Mouse (Mus musculus) CH12.LX (cell line): ENCODE measurements at regions not wholly inside any gene's neighbourhood (a gene's known extent, or its start where the extent isn't known, plus 50 kb on each side); places are given as distances from the start of the nearest gene placed in this dataset.

ENCODE experiments used
- DNase-seq: peaks from one replicate; pipeline ENCODE4 v3.0.0-alpha.2; 2013; ENCODE audit errors: extremely low read depth
- H3K27ac ChIP-seq: 2 replicates; pipeline ENCODE4 v1.5.1; 2012; ENCODE audit warnings: low read depth, mild to moderate bottlenecking, control low read depth, moderate library complexity; ENCODE audit not compliant: insufficient read depth
- H3K27me3 ChIP-seq: replicated peaks from 2 replicates; pipeline ENCODE3; 2012; ENCODE audit warnings: inconsistent platforms
- H3K36me3 ChIP-seq, 2 experiments: replicated peaks in 1 of 2; 2 replicates each; pipeline versions ENCODE3 to v1.6.1; 2012; ENCODE audit warnings: inconsistent platforms in 1 of 2, low read length in 1 of 2, mild to moderate bottlenecking in 1 of 2, mixed read lengths in 1 of 2, moderate library complexity in 1 of 2; ENCODE audit not compliant: control insufficient read depth in 1 of 2, insufficient read depth in 1 of 2
- H3K4me1 ChIP-seq, 2 experiments: 2 replicates each; pipeline ENCODE4 v1.6.1; 2012; ENCODE audit warnings: inconsistent platforms in 1 of 2, moderate library complexity in 1 of 2; ENCODE audit not compliant: insufficient read depth in 2 of 2, control insufficient read depth in 1 of 2
- H3K4me2 ChIP-seq: 2 replicates; pipeline ENCODE4 v1.6.1; 2012; ENCODE audit warnings: low read depth, mild to moderate bottlenecking, control low read depth; ENCODE audit not compliant: poor library complexity, insufficient read depth, severe bottlenecking
- H3K4me3 ChIP-seq, 3 experiments: fragments of 150-350 bp in 1 of 3; sonication (generic) in 1 of 3; replicated peaks in 1 of 3; 2 replicates each; pipeline versions ENCODE3 to v1.5.1; 2011 to 2012; ENCODE audit warnings: low read depth in 2 of 3, low read length in 2 of 3, mild to moderate bottlenecking in 2 of 3, moderate library complexity in 2 of 3, control low read depth in 1 of 3, improper control_type of control experiment in 1 of 3, inconsistent platforms in 1 of 3, mixed read lengths in 1 of 3; ENCODE audit not compliant: poor library complexity in 1 of 3
- H3K79me2 ChIP-seq: replicated peaks from 2 replicates; pipeline ENCODE4 v1.6.1; 2012; ENCODE audit warnings: mild to moderate bottlenecking, moderate library complexity; ENCODE audit not compliant: control insufficient read depth, poor library complexity, insufficient read depth, severe bottlenecking; ENCODE audit errors: extremely low read depth
- H3K9ac ChIP-seq: 2 replicates; pipeline ENCODE4 v1.6.1; 2012; ENCODE audit warnings: low read depth, mild to moderate bottlenecking, control low read depth, moderate library complexity; ENCODE audit not compliant: insufficient read depth
- H3K9me3 ChIP-seq: replicated peaks from 2 replicates; pipeline ENCODE3; 2012; ENCODE audit warnings: low read length, inconsistent platforms, mixed read lengths
- BHLHE40 ChIP-seq: IDR thresholded peaks from 2 replicates; pipeline ENCODE4 v1.6.1; 2011; ENCODE audit warnings: mild to moderate bottlenecking, low read depth, low read length, improper control_type of control experiment
- CTCF ChIP-seq, 2 experiments: IDR thresholded peaks in 1 of 2; conservative IDR thresholded peaks in 1 of 2; 2 replicates each; pipeline ENCODE4 v1.5.1; 2011 to 2012; ENCODE audit warnings: low read depth in 2 of 2, low read length in 2 of 2, improper control_type of control experiment in 1 of 2, inconsistent platforms in 1 of 2, mild to moderate bottlenecking in 1 of 2, moderate library complexity in 1 of 2
- EP300 ChIP-seq: IDR thresholded peaks from 2 replicates; pipeline ENCODE4 v1.6.1; 2011; ENCODE audit warnings: low read length, improper control_type of control experiment
- ETS1 ChIP-seq: conservative IDR thresholded peaks from 2 replicates; pipeline ENCODE4 v1.6.1; 2012; ENCODE audit warnings: low read depth, mild to moderate bottlenecking, inconsistent platforms, low read length, improper control_type of control experiment, moderate library complexity
- GABPA ChIP-seq: IDR thresholded peaks from 2 replicates; pipeline ENCODE4 v1.6.1; 2012; ENCODE audit warnings: low read depth, low read length, improper control_type of control experiment, inconsistent platforms; ENCODE audit not compliant: insufficient replicate concordance
- HCFC1 ChIP-seq: IDR thresholded peaks from 2 replicates; pipeline ENCODE4 v1.6.1; 2012; ENCODE audit warnings: low read depth, mild to moderate bottlenecking, inconsistent platforms, low read length, improper control_type of control experiment
- IRF4 ChIP-seq: IDR thresholded peaks from 2 replicates; pipeline ENCODE4 v1.6.1; 2014; ENCODE audit warnings: low read depth, mild to moderate bottlenecking, inconsistent platforms, low read length, improper control_type of control experiment
- JUND ChIP-seq: conservative IDR thresholded peaks from 2 replicates; pipeline ENCODE4 v1.6.1; 2011; ENCODE audit warnings: low read depth, low read length, improper control_type of control experiment
- KAT2A ChIP-seq: IDR thresholded peaks from 2 replicates; pipeline ENCODE4 v1.6.1; 2012; ENCODE audit warnings: low read length, improper control_type of control experiment, inconsistent platforms; ENCODE audit not compliant: insufficient replicate concordance
- MAFK ChIP-seq: IDR thresholded peaks from 2 replicates; pipeline ENCODE4 v1.6.1; 2011; ENCODE audit warnings: low read length, improper control_type of control experiment; ENCODE audit not compliant: insufficient replicate concordance
- MAX ChIP-seq: IDR thresholded peaks from 2 replicates; pipeline ENCODE4 v1.6.1; 2011; ENCODE audit warnings: low read length, improper control_type of control experiment
- MXI1 ChIP-seq: IDR thresholded peaks from 2 replicates; pipeline ENCODE4 v1.6.1; 2011; ENCODE audit warnings: mild to moderate bottlenecking, low read depth, low read length, improper control_type of control experiment
- MYC ChIP-seq: IDR thresholded peaks from 2 replicates; pipeline ENCODE4 v1.6.1; 2011; ENCODE audit warnings: low read depth, mild to moderate bottlenecking, improper control_type of control experiment, low read length
- POLR2AphosphoS2 ChIP-seq: IDR thresholded peaks from 2 replicates; pipeline ENCODE4 v1.6.1; 2011; ENCODE audit warnings: low read depth, low read length, improper control_type of control experiment
- RAD21 ChIP-seq: IDR thresholded peaks from 2 replicates; pipeline ENCODE4 v1.6.1; 2011; ENCODE audit warnings: low read depth, mild to moderate bottlenecking, low read length, improper control_type of control experiment, moderate library complexity
- TBP ChIP-seq: conservative IDR thresholded peaks from 2 replicates; pipeline ENCODE4 v1.6.1; 2011; ENCODE audit warnings: low read depth, low read length, improper control_type of control experiment
- TCF12 ChIP-seq: IDR thresholded peaks from 2 replicates; pipeline ENCODE4 v1.6.1; 2014; ENCODE audit warnings: low read depth, mild to moderate bottlenecking, inconsistent platforms, low read length, improper control_type of control experiment
- UBTF ChIP-seq: IDR thresholded peaks from 2 replicates; pipeline ENCODE4 v1.6.1; 2012; ENCODE audit warnings: low read depth, mild to moderate bottlenecking, inconsistent platforms, low read length, improper control_type of control experiment, moderate library complexity
- USF1 ChIP-seq: IDR thresholded peaks from 2 replicates; pipeline ENCODE4 v1.6.1; 2014; ENCODE audit warnings: low read depth, mild to moderate bottlenecking, inconsistent platforms, low read length, improper control_type of control experiment
- ZC3H11A ChIP-seq: IDR thresholded peaks from 2 replicates; pipeline ENCODE4 v1.6.1; 2012; ENCODE audit warnings: low read depth, mild to moderate bottlenecking, inconsistent platforms, low read length, improper control_type of control experiment
- ZKSCAN1 ChIP-seq: IDR thresholded peaks from 2 replicates; pipeline ENCODE4 v1.6.1; 2012; ENCODE audit warnings: low read depth, inconsistent platforms, low read length, improper control_type of control experiment, borderline replicate concordance
- ZMIZ1 ChIP-seq: IDR thresholded peaks from 2 replicates; pipeline ENCODE4 v1.6.1; 2012; ENCODE audit warnings: low read depth, mild to moderate bottlenecking, inconsistent platforms, low read length, improper control_type of control experiment
- dilution Hi-C: fragments of 300-500 bp; cut with MboI; formaldehyde crosslinking; loops from 2 replicates; pipeline ENCODE4 v1.14.3; 2020; ENCODE audit warnings: low sequenced_read_pairs; ENCODE audit not compliant: extremely low pct_unique_long_range_greater_than_20kb, extremely low pct_ligation_motif_present
- in situ Hi-C: fragments of 300-500 bp; cut with MboI; formaldehyde crosslinking; loops from 3 replicates; pipeline ENCODE4 v1.14.3; 2019; ENCODE audit warnings: low sequenced_read_pairs, low pct_ligation_motif_present, low pct_unique_long_range_greater_than_20kb, mixed read lengths

- Histone ChIP-seq H3K9me3 (no peaks in the 10 kb centered on the region), H3K27ac (no peak overlapping the region), H3K4me1 (no peaks in the 10 kb centered on the region), H3K79me2 (no peaks in the 10 kb centered on the region), H3K27me3 (no peaks in the 10 kb centered on the region), H3K4me2 (no peak overlapping the region), H3K36me3 (no peaks in the 10 kb centered on the region), H3K4me3 (no peak overlapping the region), H3K9ac (no peak overlapping the region)
- DNase-seq = no peak
- TF ChIP-seq ZMIZ1 (no peak), ETS1 (no peak), IRF4 (no peak), EP300 (no peak), MAX (no peak), BHLHE40 (no peak), JUND (no peak), CTCF (conservative IDR thresholded peaks at IDR 0.05 in 1 of 2, IDR thresholded peaks at IDR 0.05 in 1 of 2; ENCODE audit: low read depth in 2 of 2, low read length in 2 of 2) (no peak)
- in situ Hi-C loops (no loop called here), dilution Hi-C loops (no loop called here)
Measured at GRCm38 (mm10) chr13:114571731-114572130, 113.0 kb upstream of the Fst start.

GRCm38 (mm10) chr13:114584566-114584965, 125.8 kb upstream of the Fst start:
- in situ Hi-C loops = no loop called here
- Histone ChIP-seq H3K79me2 (no peaks in the 10 kb centered on the region), H3K4me3 (no peak overlapping the region), H3K27me3 (no peaks in the 10 kb centered on the region), H3K9ac (no peak overlapping the region), H3K27ac (no peak overlapping the region), H3K36me3 (no peaks in the 10 kb centered on the region), H3K9me3 (no peaks in the 10 kb centered on the region), H3K4me2 (no peak overlapping the region), H3K4me1 (no peaks in the 10 kb centered on the region)
- TF ChIP-seq ETS1 = no peak
- no peak for TF ChIP-seq IRF4
- no peak for TF ChIP-seq UBTF
- no peak for TF ChIP-seq ZKSCAN1
- TF ChIP-seq GABPA = no peak
- no peak for TF ChIP-seq USF1
- no peak for TF ChIP-seq ZC3H11A
- TF ChIP-seq MAFK = no peak
- no peak for TF ChIP-seq MAX
- TF ChIP-seq HCFC1 = no peak
- no peak for TF ChIP-seq POLR2AphosphoS2
- TF ChIP-seq MXI1 = no peak
- TF ChIP-seq MYC = no peak
- no peak for TF ChIP-seq RAD21
- TF ChIP-seq EP300 = no peak
- TF ChIP-seq TCF12 = no peak
- TF ChIP-seq TBP = no peak
- TF ChIP-seq CTCF (conservative IDR thresholded peaks at IDR 0.05 in 1 of 2, IDR thresholded peaks at IDR 0.05 in 1 of 2; ENCODE audit: low read depth in 2 of 2, low read length in 2 of 2) = no peak
- no peak for TF ChIP-seq KAT2A
- DNase-seq = no peak
- dilution Hi-C loops = no loop called here
